Mouse (Mus musculus): ENCODE measurements around the gene Cmtr1. TPM values are rescaled to one million over a fixed set of nuclear protein-coding genes. Genes with fewer than 3 reads are reported as not detected.

Cmtr1 gene
- polyA plus RNA-seq, 1 experiment from 2014 or later, result 95.8 TPM

Other genes with a start within 250 kb of the Cmtr1 start
- gene Pim1, start 169.8 kb upstream of the Cmtr1 start, polyA plus RNA-seq (2015; fragmentation: Nextera tagmentation; extraction: Ambion mirVana), result 11.5 and 20.9 TPM in 2 replicates
- not detected in 2 replicates for gene Gm17657, start 111.0 kb upstream of the Cmtr1 start, polyA plus RNA-seq (2015; fragmentation: Nextera tagmentation; extraction: Ambion mirVana)
- gene Tbc1d22b, start 110.8 kb upstream of the Cmtr1 start, polyA plus RNA-seq (2015; fragmentation: Nextera tagmentation; extraction: Ambion mirVana), result 12.2 and 14.8 TPM in 2 replicates
- gene Tmem217, start 108.2 kb upstream of the Cmtr1 start, polyA plus RNA-seq (2015; fragmentation: Nextera tagmentation; extraction: Ambion mirVana), result 0.93 and 1.3 TPM in 2 replicates
- 66.3 and 70.8 TPM in 2 replicates for gene Rnf8, start 45.8 kb upstream of the Cmtr1 start, polyA plus RNA-seq (2015; fragmentation: Nextera tagmentation; extraction: Ambion mirVana)
- gene Gm28043, start 45.7 kb upstream of the Cmtr1 start, polyA plus RNA-seq (2015; fragmentation: Nextera tagmentation; extraction: Ambion mirVana), result 2.6 and 3.0 TPM in 2 replicates
- gene Ccdc167, start 56.4 kb downstream of the Cmtr1 start, polyA plus RNA-seq (2015; fragmentation: Nextera tagmentation; extraction: Ambion mirVana), result 13.0 and 14.1 TPM in 2 replicates

Data from stomach, embryonic 15.5 days (tissue).